Mouse (Mus musculus) myocyte (in vitro differentiated cells): ENCODE measurements around the gene Aifm1. TPM values are rescaled to one million over a fixed set of nuclear protein-coding genes. Genes with fewer than 3 reads are reported as not detected.
A peak's percentile ranks its signal among the peaks of the same experiment; 100 is the strongest.

Experiments used
- H3K27me3 ChIP-seq: one replicate; pipeline ENCODE4 v1.6.1; 2011; ENCODE audit not compliant: control insufficient read depth, insufficient read depth, insufficient read length
- H3K36me3 ChIP-seq: one replicate; pipeline ENCODE4 v1.6.1; 2011; ENCODE audit not compliant: control insufficient read depth, insufficient read depth
- H3K4me2 ChIP-seq: one replicate; pipeline ENCODE4 v1.6.1; 2011; ENCODE audit warnings: low read depth, control low read depth
- H3K4me3 ChIP-seq: one replicate; pipeline ENCODE4 v1.5.1; 2011; ENCODE audit warnings: mild to moderate bottlenecking, control low read depth, moderate library complexity
- H3K79me2 ChIP-seq: one replicate; pipeline ENCODE4 v1.6.1; 2011; ENCODE audit not compliant: control insufficient read depth, insufficient read depth
- H3ac ChIP-seq: one replicate; pipeline ENCODE4 v1.6.1; 2011; ENCODE audit not compliant: control insufficient read depth, insufficient read length
- CEBPB ChIP-seq: IDR thresholded peaks from 2 replicates; pipeline ENCODE4 v1.6.1; 2011; ENCODE audit warnings: mild to moderate bottlenecking, moderate library complexity; ENCODE audit not compliant: poor library complexity, insufficient read depth, severe bottlenecking
- E2F4 ChIP-seq: IDR thresholded peaks from one replicate; pipeline ENCODE4 v1.6.1; 2011; ENCODE audit warnings: mild to moderate bottlenecking, control low read depth, moderate library complexity; ENCODE audit not compliant: insufficient read depth
- MAX ChIP-seq: IDR thresholded peaks from one replicate; pipeline ENCODE4 v1.6.1; 2011; ENCODE audit warnings: low read depth, mild to moderate bottlenecking, control low read depth
- MYOD1 ChIP-seq, 3 experiments: IDR thresholded peaks; one replicate each; pipeline ENCODE4 v1.6.1; 2011; ENCODE audit warnings: control low read depth in 2 of 3, low read depth in 2 of 3, mild to moderate bottlenecking in 2 of 3, moderate library complexity in 1 of 3; ENCODE audit not compliant: insufficient read length in 2 of 3, control insufficient read depth in 1 of 3
- MYOG ChIP-seq, 3 experiments: IDR thresholded peaks; one replicate each; pipeline ENCODE4 v1.6.1; 2011; ENCODE audit warnings: control low read depth in 2 of 3, low read depth in 2 of 3, mild to moderate bottlenecking in 2 of 3; ENCODE audit not compliant: insufficient read length in 2 of 3, control insufficient read depth in 1 of 3, insufficient read depth in 1 of 3
- POLR2A ChIP-seq: IDR thresholded peaks from one replicate; pipeline ENCODE4 v1.6.1; 2011; ENCODE audit warnings: low read depth, mild to moderate bottlenecking, control low read depth, moderate library complexity; ENCODE audit not compliant: insufficient read length
- POLR2AphosphoS2 ChIP-seq: IDR thresholded peaks from one replicate; pipeline ENCODE4 v1.6.1; 2011; ENCODE audit warnings: low read depth, control low read depth; ENCODE audit not compliant: insufficient read length
- REST ChIP-seq: IDR thresholded peaks from one replicate; pipeline ENCODE4 v1.6.1; 2011; ENCODE audit warnings: mild to moderate bottlenecking, control low read depth, moderate library complexity; ENCODE audit not compliant: insufficient read depth, insufficient read length
- SRF ChIP-seq: IDR thresholded peaks from one replicate; pipeline ENCODE4 v1.6.1; 2011; ENCODE audit warnings: low read depth; ENCODE audit not compliant: control insufficient read depth, insufficient read length
- TCF12 ChIP-seq: IDR thresholded peaks from one replicate; pipeline ENCODE4 v1.6.1; 2011; ENCODE audit warnings: mild to moderate bottlenecking, control low read depth; ENCODE audit not compliant: poor library complexity, insufficient read depth, severe bottlenecking
- TCF3 ChIP-seq: IDR thresholded peaks from one replicate; pipeline ENCODE4 v1.6.1; 2011; ENCODE audit warnings: low read depth, control low read depth; ENCODE audit not compliant: insufficient read length
- USF1 ChIP-seq: IDR thresholded peaks from one replicate; pipeline ENCODE4 v1.6.1; 2011; ENCODE audit warnings: low read depth, mild to moderate bottlenecking, control low read depth, moderate library complexity
- polyA plus RNA-seq: library from polyadenylated mRNA; unstranded; fragments of >200 nt; fragmentation: generic; extraction: Trizol; gene quantifications from one replicate; pipeline ENCODE4 v1.2.1, GENCODE M21; 2012; ENCODE audit warnings: missing spikeins

Aifm1 gene
- polyA plus RNA-seq, 1 experiment: 33.2 TPM

- H3K79me2 ChIP-seq: no peaks in the 10 kb centered on the region
- H3ac ChIP-seq: no peak overlapping the region
- H3K36me3 ChIP-seq: no peaks in the 10 kb centered on the region
- TF ChIP-seq SRF: no peak
- TF ChIP-seq MYOG (IDR thresholded peaks at IDR 0.05; ENCODE audit: control insufficient read depth in 1 of 3, insufficient read depth in 1 of 3, insufficient read length in 2 of 3, low read depth in 2 of 3): no peak
- no peak for TF ChIP-seq USF1
- TF ChIP-seq REST: no peak
- TF ChIP-seq CEBPB: no peak
- no peak for TF ChIP-seq MAX
- no peaks in the 10 kb centered on the region for H3K27me3 ChIP-seq
- H3K4me3 ChIP-seq: no peak overlapping the region
- no peak overlapping the region for H3K4me2 ChIP-seq
Observed at GRCm38 (mm10) chrX:48466174-48466573, 47.2 kb downstream of the Aifm1 start.

GRCm38 (mm10) chrX:48464436-48464835 lies 48.9 kb downstream of the Aifm1 start:
- Histone ChIP-seq H3ac (no peak overlapping the region), H3K79me2 (no peaks in the 10 kb centered on the region), H3K4me3 (no peak overlapping the region), H3K36me3 (no peaks in the 10 kb centered on the region), H3K27me3 (no peaks in the 10 kb centered on the region), H3K4me2 (no peak overlapping the region)
- TF ChIP-seq CEBPB (no peak), USF1 (no peak), REST (no peak), MYOG (IDR thresholded peaks at IDR 0.05; ENCODE audit: control insufficient read depth in 1 of 3, insufficient read depth in 1 of 3, insufficient read length in 2 of 3, low read depth in 2 of 3) (no peak), POLR2A (no peak), E2F4 (no peak), TCF12 (no peak), POLR2AphosphoS2 (no peak), MYOD1 (IDR thresholded peaks at IDR 0.05; ENCODE audit: control insufficient read depth in 1 of 3, insufficient read length in 2 of 3, low read depth in 2 of 3) (no peak), TCF3 (no peak), MAX (no peak), SRF (no peak)

- no peak for TF ChIP-seq TCF12
- TF ChIP-seq MAX: no peak
- TF ChIP-seq MYOG (IDR thresholded peaks at IDR 0.05; ENCODE audit: control insufficient read depth in 1 of 3, insufficient read depth in 1 of 3, insufficient read length in 2 of 3, low read depth in 2 of 3): no peak
- TF ChIP-seq TCF3: no peak
- no peak for TF ChIP-seq POLR2AphosphoS2
- TF ChIP-seq REST: no peak
- TF ChIP-seq MYOD1 (IDR thresholded peaks at IDR 0.05; ENCODE audit: control insufficient read depth in 1 of 3, insufficient read length in 2 of 3, low read depth in 2 of 3): no peak
- H3K36me3 ChIP-seq: no peaks in the 10 kb centered on the region
- peak overlapping the region; percentile 17 for H3K4me3 ChIP-seq
- no peak overlapping the region for H3ac ChIP-seq
- H3K79me2 ChIP-seq: no peaks in the 10 kb centered on the region
- no peak overlapping the region for H3K4me2 ChIP-seq
- no peaks in the 10 kb centered on the region for H3K27me3 ChIP-seq
Observed at GRCm38 (mm10) chrX:48463636-48464035, 49.7 kb downstream of the Aifm1 start.

GRCm38 (mm10) chrX:48462754-48463507 lies 50.4 kb downstream of the Aifm1 start, which contains the start of gene Elf4:
TSS of gene Elf4 (minus strand) at chrX:48463132.
- Histone ChIP-seq H3K4me2 (peak within 1 kb of the TSS; percentile 80), H3K27me3 (no peaks in the 10 kb centered on the region), H3K36me3 (no peaks in the 10 kb centered on the region), H3K4me3 (peak within 1 kb of the TSS; percentile 17), H3K79me2 (no peaks in the 10 kb centered on the region), H3ac (no peak within 1 kb of the TSS)
- TF ChIP-seq E2F4: no peak
- TF ChIP-seq MAX: no peak
- TF ChIP-seq USF1: no peak
- TF ChIP-seq REST: no peak
- TF ChIP-seq MYOD1 (IDR thresholded peaks at IDR 0.05; ENCODE audit: control insufficient read depth in 1 of 3, insufficient read length in 2 of 3, low read depth in 2 of 3): no peak
- TF ChIP-seq POLR2AphosphoS2: no peak
- peak; percentile 34 for TF ChIP-seq POLR2A

GRCm38 (mm10) chrX:48462297-48462696 lies 51.1 kb downstream of the Aifm1 start:
- Histone ChIP-seq H3K4me2 (peak overlapping the region; percentile 80), H3K27me3 (no peaks in the 10 kb centered on the region), H3K4me3 (peak overlapping the region; percentile 17), H3ac (no peak overlapping the region), H3K79me2 (no peaks in the 10 kb centered on the region), H3K36me3 (no peaks in the 10 kb centered on the region)
- no peak for TF ChIP-seq SRF
- TF ChIP-seq MYOG (IDR thresholded peaks at IDR 0.05; ENCODE audit: control insufficient read depth in 1 of 3, insufficient read depth in 1 of 3, insufficient read length in 2 of 3, low read depth in 2 of 3): no peak
- TF ChIP-seq POLR2AphosphoS2: no peak
- no peak for TF ChIP-seq POLR2A
- no peak for TF ChIP-seq E2F4
- no peak for TF ChIP-seq TCF3
- TF ChIP-seq REST: no peak
- no peak for TF ChIP-seq CEBPB
